Mouse (Mus musculus) brain, embryonic 14.5 days (tissue): ENCODE results near the gene Dnah3.

Experiments used
- CTCF ChIP-seq: fragments of 200-500 bp; IDR thresholded peaks from 2 replicates; pipeline ENCODE4 v1.5.1; 2012; ENCODE audit warnings: inconsistent platforms, mild to moderate bottlenecking, moderate library complexity, borderline replicate concordance; ENCODE audit not compliant: insufficient read depth, insufficient read length; ENCODE audit errors: extremely low read depth
- POLR2A ChIP-seq: fragments of 200-500 bp; IDR thresholded peaks from 2 replicates; pipeline ENCODE4 v1.6.1; 2012; ENCODE audit warnings: mild to moderate bottlenecking, inconsistent platforms, borderline replicate concordance; ENCODE audit not compliant: poor library complexity, insufficient read depth, insufficient read length, severe bottlenecking; ENCODE audit errors: extremely low read depth

- TF ChIP-seq CTCF (no peak), POLR2A (no peak)
These were observed 120.9 kb downstream of the Dnah3 start for GRCm38 (mm10) chr7:119974214-119974613.
